Mouse (Mus musculus): Measurements from ENCODE around the gene 4833427G06Rik.

4833427G06Rik gene

GRCm38 (mm10) chr9:51076979-51077315 is 24.9 kb downstream of the 4833427G06Rik start, which contains the start of gene Layn:
Gene Layn (minus strand): TSS chr9:51077094.
- ChIA-PET CTCF (interaction anchor here in 1 of 4 experiments (0.9 to 1.4 kb wide), 2 partner anchors 25 to 85 kb away, joined by 3 read pairs; partner anchors contain the start of gene 4833427G06Rik), POLR2A (interaction anchor here in 1 of 4 experiments (1.1 kb wide), 1 partner anchor 27 kb away, joined by 4 read pairs; no protein-coding TSS in a partner anchor)

DNA sequence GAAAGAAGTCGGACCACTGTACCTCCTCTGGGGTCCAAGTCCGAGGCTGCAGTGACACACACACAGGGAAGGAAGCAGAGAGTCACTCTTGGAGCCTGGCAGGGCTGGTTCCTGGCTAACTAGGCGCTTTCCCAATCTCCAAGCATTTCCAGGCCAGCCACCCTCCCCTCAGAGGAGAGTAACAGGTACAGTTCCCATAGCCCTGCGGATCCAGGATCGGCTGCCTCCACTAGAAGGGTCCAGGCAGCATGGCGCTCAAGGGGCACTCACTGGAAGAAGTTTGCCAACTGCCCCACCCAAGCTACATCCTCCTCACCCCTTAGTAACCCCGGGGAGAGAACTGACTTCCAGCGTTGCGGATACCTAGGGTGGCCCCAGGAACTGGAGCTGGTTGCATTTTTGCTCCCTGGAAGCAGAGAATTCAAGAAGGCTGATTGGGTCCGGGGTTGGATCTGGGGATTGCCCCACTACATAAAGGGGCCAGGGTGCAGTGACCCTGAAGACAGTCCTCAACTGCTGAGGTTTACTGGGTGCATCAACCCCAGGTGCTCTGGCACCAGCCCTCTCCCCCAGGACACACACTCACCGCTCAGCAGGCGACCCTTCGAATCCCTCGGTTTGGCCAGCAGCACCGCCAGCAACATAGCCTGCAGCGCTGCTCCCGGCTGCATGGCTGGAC is 25.4 kb downstream of the 4833427G06Rik start:
- POLR2A ChIA-PET = interaction anchor here (0.6 to 1.1 kb wide), 4 partner anchors 20 to 221 kb away, joined by 3 to 5 read pairs (median 4); no protein-coding TSS in a partner anchor

DNA sequence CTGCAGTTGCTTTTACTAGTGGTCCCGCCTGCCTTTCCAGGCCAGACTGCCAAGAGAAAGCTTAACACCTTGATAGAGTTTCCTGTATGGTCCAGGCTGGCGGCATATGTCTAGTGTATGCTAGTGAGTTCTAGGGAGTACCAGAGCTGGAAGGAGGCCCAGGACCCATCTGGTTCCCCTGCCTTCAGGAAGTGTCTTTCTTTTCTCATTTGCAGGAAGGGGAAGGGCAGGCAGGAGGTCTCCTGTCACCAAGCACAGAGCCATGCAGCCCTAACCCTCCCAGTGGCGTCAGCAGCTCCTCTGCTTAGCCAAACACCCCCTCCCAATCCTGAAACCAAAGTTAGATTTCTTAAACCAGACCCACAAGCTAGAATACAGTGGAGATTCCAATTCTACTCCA is 26.1 kb downstream of the 4833427G06Rik start:
- ChIA-PET POLR2A (interaction anchor here in 3 of 4 experiments (0.6 to 0.9 kb wide), 3 partner anchors 19 to 221 kb away, joined by 3 to 5 read pairs (median 4); no protein-coding TSS in a partner anchor), CTCF (no interaction called here)

More for the DNA sequence above, 25.4 kb downstream of the 4833427G06Rik start:
- CTCF ChIA-PET = interaction anchor here in 2 of 4 experiments (0.6 to 1.4 kb wide), 2 partner anchors 85 to 901 kb away, joined by 3 read pairs; no protein-coding TSS in a partner anchor

DNA sequence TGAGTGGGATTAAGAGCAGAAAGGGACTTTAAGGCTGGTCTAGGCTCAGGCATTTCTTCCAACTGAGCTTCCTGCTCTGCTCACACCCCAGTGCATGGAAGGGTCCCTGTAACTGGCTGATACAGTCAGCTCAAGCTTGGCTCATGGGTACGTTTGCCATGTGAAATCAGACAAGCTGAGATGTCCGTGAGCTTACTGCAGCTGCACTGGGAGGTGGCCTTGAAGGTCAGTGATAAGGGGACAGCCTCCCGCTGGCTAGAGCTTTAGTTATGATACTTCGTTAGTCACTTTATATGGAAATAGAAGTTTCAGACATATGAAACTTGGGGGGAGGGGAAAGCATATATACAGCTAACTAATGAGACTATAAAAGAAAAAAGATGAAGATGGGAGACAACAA is 31.1 kb downstream of the 4833427G06Rik start:
- ChIA-PET POLR2A (no interaction called here), CTCF (no interaction called here)

DNA sequence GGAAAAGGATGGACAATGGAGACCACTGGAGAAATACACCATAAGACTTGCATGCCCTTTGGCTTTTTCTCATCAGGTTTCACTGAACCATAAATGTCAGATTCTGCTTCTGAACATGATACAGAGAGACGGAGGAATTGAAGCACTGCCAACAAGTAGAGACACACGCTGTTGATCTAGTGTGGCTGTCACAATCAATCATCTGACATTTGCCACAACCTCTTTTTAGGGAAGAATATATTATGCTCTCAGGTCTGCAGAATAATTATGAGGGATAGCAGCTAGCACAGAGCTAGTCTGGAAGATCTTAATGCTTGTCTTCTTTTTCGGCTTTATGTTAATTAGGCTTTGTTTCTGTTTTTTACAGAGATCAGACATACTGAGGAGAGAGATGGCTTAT is 33.7 kb downstream of the 4833427G06Rik start:
- CTCF ChIA-PET = no interaction called here
- POLR2A ChIA-PET = no interaction called here

DNA sequence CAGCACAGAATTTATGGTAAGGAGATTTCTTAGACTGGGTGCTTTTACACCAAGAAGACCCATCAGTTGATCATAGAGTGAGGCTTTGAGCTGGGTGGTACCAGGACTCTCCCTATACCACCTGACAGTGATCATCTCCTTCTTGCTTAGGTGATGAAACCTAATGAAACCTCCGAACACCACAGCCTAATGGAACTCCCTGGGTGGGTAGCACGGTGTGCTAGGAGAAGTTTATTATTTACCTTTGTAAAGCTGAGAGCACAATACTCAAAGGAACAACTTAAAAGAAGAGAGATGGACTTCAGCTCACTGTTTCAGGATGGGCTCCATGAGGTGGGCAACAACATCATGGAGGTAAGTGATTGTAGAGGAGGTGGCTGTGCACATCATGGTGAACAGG is 41.3 kb downstream of the 4833427G06Rik start, which contains the start of gene Btg4:
Btg4 (plus strand) TSS at position 301 of the 400 bp plus-strand sequence.
- ChIA-PET CTCF (no interaction called here), POLR2A (no interaction called here)

DNA sequence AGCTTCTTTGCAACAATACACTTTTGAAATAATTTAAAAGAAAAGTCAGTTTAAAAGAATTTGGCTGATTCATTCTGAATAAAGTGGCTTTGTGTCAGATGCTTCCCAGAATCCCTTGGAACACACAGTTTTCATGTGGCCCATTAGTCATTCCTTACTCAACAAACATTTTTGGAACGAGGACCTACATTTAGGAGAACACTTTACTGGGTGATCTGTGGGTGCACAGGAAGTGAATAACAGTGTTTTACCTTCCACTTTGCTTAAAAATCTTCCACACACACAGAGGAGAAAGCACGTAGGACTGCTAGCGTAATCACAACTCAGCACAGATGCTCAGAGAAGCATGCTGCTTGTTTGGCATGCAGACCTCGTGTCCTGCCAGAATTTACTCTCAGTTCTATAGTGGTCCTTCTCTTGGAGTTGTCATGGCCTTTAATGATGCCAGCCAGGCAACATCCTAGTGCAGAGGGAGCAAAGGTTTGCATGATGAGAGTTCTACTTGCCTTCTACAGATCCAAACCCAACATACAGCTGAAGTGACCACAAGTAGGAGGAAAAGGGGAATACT is 42.8 kb downstream of the 4833427G06Rik start:
- CTCF ChIA-PET = no interaction called here
- POLR2A ChIA-PET = no interaction called here

DNA sequence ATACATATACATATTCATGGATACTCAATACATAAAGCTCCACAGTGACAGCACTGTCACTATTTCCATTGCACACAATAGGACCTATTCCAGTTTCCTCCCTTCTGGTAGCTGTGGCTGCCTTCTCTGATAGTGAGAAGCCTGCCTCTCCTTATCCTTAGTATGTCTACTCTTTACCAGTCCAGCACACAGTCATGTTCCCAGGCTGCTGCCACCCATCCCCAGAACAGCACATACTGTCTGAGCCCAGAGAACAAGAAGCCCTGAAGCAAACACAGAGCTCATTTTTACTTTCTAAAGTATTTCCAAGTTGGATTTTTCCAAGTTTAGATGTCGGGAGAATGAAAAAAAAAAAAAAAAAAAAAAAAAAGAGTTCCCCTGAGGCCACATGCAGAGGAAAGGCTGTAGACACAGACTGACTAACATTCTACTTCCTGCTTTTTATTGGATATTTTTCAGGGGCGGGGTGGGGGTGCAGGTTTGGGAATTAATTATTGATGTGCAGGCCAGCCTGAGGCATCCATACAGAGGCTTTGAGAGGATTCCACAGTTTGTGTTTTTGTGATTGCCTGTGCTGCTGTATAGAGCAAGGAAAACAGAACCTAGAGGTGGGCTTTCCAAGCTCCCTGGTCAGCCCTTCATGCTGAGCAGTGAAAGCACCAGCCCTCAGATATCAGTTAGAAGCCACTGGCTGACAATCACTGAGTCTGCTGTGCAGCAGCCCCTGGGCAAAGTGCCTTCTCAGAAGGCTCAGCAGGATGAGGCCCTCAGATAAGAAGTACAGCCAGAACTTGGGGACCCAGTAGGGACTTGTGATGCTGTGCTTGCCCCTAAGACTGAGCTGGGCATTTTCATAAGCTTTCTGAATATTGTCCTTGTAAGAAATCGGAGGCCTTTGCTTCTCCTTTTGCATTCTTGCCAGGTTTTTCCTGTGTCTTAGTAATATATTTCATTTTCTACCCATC is 45.2 kb downstream of the 4833427G06Rik start:
- POLR2A ChIA-PET = interaction anchor here in 2 of 4 experiments (0.5 to 0.7 kb wide), 3 partner anchors 20 to 198 kb away, joined by 3 to 5 read pairs (median 5); no protein-coding TSS in a partner anchor
- CTCF ChIA-PET = interaction anchor here in 2 of 4 experiments (0.6 kb wide), 2 partner anchors 144 to 206 kb away, joined by 3 read pairs; no protein-coding TSS in a partner anchor

DNA sequence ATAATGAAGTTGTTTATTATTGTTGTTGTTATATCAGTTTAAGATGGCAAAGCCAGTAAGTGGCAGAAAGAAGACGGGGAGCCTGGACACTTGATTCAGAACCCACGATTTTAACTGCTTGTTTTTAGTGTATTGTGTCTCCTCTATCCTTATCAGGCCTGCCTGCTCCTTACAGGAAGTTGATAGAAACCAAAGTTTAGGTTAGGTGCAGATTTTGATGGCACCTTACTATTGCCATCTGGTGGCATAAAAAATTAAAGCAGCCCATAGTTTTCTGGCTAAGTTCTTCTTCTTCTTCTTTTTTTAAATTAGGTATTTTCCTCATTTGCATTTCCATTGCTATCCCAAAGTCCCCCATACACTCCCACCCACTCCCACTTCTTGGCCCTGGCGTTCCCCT is 49.7 kb downstream of the 4833427G06Rik start:
- ChIA-PET CTCF (no interaction called here), POLR2A (no interaction called here)

DNA sequence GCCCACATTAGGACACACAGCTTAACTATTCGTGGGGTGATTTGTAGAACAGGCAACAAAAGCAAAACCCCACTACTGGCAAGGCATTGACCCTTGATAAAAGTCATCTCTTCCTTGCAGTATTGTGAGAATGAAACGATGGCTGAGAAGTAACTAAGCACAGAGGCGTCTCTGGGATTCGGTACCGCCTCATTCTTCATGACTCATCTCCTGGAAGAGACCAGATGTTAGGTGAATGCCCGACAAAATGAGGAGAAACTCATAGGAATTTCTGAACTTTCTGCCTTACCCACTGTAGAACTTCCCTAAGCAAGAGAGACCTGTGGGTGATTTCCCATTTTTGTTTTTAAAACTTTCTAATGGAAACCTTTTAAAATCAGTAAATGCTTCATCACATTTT is 59.7 kb downstream of the 4833427G06Rik start:
- POLR2A ChIA-PET = no interaction called here
- CTCF ChIA-PET = no interaction called here

DNA sequence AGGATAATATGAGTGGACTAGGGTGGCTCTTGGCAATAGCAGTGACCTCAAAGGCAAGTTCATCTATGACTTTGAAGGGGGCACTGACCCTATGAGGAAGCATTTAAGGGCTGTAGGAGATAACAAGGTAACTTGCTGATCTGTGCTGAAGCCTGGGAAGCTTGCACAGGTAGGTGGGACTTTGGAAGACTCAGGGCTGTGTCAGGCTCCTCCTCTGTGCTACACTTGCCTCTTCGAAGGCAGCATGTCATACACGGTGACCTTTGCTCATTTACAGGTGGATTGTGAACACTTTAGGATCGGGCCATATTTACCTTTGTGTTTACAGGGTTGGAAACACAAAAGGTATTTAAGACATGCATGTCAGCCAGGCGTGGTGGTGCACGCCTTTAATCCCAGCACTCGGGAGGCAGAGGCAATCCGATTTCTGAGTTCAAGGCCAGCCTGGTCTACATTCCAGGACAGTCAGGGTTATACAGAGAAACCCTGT is 60.3 kb downstream of the 4833427G06Rik start:
- CTCF ChIA-PET = no interaction called here
- POLR2A ChIA-PET = no interaction called here

GRCm38 (mm10) chr9:51032785-51033529 is 68.9 kb downstream of the 4833427G06Rik start:
- ChIA-PET CTCF (interaction anchor here in 1 of 4 experiments (0.7 kb wide), 1 partner anchor 26 kb away, joined by 3 read pairs; no protein-coding TSS in a partner anchor), POLR2A (interaction anchor here in 1 of 4 experiments (0.6 kb wide), 1 partner anchor 485 kb away, joined by 3 read pairs; no protein-coding TSS in a partner anchor)

- ChIA-PET CTCF (no interaction called here), POLR2A (interaction anchor here in 2 of 4 experiments (0.6 to 0.8 kb wide), 3 partner anchors 15 to 486 kb away, joined by 3 to 4 read pairs (median 3); no protein-coding TSS in a partner anchor)
Measured at GRCm38 (mm10) chr9:51032291-51032690, 69.6 kb downstream of the 4833427G06Rik start.

DNA sequence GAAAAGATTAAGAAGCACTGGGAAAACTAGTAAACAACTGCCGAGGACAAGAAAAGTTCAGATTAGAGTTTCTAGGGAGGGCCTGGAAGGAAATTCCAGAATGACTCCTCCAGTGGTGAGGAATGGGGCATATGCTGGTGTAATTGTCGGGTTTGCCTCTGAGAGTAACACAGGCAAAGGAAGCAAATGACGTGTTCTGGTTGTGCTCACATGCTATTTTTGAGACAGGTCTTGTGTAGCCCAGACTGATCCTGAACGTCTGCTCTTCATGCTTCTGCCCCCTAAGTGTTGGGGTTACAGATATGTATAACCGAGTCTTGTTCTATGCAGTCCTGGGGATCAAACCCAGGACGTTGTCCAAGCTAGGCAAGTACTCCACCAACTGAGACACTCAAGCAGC is 70.3 kb downstream of the 4833427G06Rik start:
- ChIA-PET CTCF (interaction anchor here in 1 of 4 experiments (0.7 kb wide), 1 partner anchor 1127 kb away, joined by 3 read pairs; no protein-coding TSS in a partner anchor), POLR2A (interaction anchor here in 1 of 4 experiments (0.8 kb wide), 1 partner anchor 14 kb away, joined by 4 read pairs; no protein-coding TSS in a partner anchor)

Data from embryonic stem cell, embryonic (primary cell).